Mouse (Mus musculus): ENCODE data around the gene Aldh18a1.

The Aldh18a1 gene

GRCm38 (mm10) chr19:40511679-40512309 is 76.5 kb downstream of the Aldh18a1 start:
- in situ Hi-C loops (cut with MboI; ENCODE audit: low pct_unique_long_range_greater_than_20kb in 1 of 2, low sequenced_read_pairs in 2 of 2, unreplicated experiment in 1 of 2): no loop called here

- in situ Hi-C loops (cut with MboI; ENCODE audit: low pct_unique_long_range_greater_than_20kb in 1 of 2, low sequenced_read_pairs in 2 of 2, unreplicated experiment in 1 of 2): no loop called here
Observed at GRCm38 (mm10) chr19:40511100-40511439, 77.2 kb downstream of the Aldh18a1 start.

GRCm38 (mm10) chr19:40510387-40511099 is 77.7 kb downstream of the Aldh18a1 start:
- in situ Hi-C loops (cut with MboI; ENCODE audit: low pct_unique_long_range_greater_than_20kb in 1 of 2, low sequenced_read_pairs in 2 of 2, unreplicated experiment in 1 of 2): no loop called here

GRCm38 (mm10) chr19:40509274-40509673 is 79.0 kb downstream of the Aldh18a1 start:
- in situ Hi-C loops (cut with MboI; ENCODE audit: low pct_unique_long_range_greater_than_20kb in 1 of 2, low sequenced_read_pairs in 2 of 2, unreplicated experiment in 1 of 2): no loop called here

- in situ Hi-C loops (cut with MboI; ENCODE audit: low pct_unique_long_range_greater_than_20kb in 1 of 2, low sequenced_read_pairs in 2 of 2, unreplicated experiment in 1 of 2): no loop called here
Observed at GRCm38 (mm10) chr19:40508851-40509250, 79.4 kb downstream of the Aldh18a1 start.

GRCm38 (mm10) chr19:40506965-40507364 is 81.3 kb downstream of the Aldh18a1 start:
- in situ Hi-C loops (cut with MboI; ENCODE audit: low pct_unique_long_range_greater_than_20kb in 1 of 2, low sequenced_read_pairs in 2 of 2, unreplicated experiment in 1 of 2): no loop called here

- in situ Hi-C loops (cut with MboI; ENCODE audit: low pct_unique_long_range_greater_than_20kb in 1 of 2, low sequenced_read_pairs in 2 of 2, unreplicated experiment in 1 of 2): no loop called here
Observed at GRCm38 (mm10) chr19:40504336-40504735, 83.9 kb downstream of the Aldh18a1 start.
